Mouse (Mus musculus) thymus, postnatal 25 days (tissue): ENCODE results near the gene Mprip.
A peak's percentile ranks its signal among the peaks of the same experiment; 100 is the strongest.

Experiments
- DNase-seq: peaks from one replicate; pipeline ENCODE4 v3.0.0; 2022

Mprip gene

DNA sequence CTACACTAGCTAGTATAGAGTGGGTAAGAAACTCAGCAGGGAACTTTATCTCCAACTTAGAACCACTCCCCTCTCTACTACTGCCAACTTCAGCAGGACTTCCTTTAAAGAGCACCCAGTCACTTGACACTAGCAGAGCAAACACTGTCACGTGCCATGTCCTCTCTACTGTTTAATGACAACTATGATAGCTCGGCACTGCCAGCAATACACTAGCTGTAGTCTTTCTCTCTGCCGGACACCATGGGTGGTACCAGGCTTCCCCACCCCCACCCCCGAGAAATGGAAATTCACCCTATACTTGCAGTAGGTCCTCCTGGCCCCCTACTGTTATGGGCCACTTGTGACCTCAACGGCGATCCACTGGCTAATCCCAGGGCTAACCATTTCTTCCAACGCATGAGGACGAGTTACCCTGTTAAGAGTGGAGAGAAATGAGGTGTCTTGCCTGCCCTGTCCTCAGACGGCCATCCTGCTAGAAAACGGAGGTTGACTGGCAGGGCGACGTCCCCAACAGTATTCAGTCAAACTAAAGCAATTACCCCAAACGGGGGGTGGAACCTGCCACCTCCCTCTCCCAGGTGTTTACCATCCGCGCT lies 148.1 kb downstream of the Mprip start:
- no peak for DNase-seq

DNA sequence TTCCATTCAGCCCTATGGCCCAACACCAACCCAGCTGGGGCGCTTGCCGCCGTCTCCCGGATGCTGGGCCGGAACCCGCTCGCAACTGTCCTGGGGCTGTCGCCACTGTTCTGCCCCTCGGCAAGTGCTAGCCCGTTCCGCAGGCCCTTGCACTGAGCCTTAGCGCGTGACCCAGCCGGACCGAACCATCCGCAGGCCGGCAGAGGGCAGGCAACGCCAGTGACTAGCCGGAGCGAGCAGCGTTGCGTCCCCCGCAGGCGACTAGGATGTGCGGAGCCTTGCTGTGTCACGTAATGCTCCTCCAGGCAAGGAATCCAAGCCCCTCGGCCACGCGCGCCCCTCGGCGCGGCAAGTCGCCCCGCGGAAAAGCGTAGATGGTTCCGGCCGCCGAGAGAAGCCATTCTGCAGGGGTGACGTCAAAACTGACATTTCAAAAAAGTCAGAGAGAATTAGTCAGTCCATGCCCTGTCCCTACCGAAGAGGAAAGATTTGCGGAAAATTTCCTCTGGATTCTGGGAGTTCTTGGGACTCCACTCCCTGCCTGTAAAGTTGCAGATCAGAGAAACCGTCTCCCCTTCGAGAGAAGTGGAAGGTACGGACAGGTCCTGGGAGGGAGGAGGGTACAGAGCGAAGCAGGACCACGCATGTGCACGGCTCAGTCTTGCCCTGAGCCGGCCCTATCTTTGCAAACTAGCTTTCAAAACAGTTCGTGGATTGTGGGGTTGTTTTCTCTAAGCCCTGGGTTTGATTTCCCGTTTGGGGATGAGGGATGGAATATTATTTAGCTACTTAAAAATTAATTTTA lies 148.8 kb downstream of the Mprip start, which contains the start of gene Flcn:
Flcn (minus strand) TSS at position 347 of the 805 bp plus-strand sequence.
- DNase-seq = peak; percentile 85

DNA sequence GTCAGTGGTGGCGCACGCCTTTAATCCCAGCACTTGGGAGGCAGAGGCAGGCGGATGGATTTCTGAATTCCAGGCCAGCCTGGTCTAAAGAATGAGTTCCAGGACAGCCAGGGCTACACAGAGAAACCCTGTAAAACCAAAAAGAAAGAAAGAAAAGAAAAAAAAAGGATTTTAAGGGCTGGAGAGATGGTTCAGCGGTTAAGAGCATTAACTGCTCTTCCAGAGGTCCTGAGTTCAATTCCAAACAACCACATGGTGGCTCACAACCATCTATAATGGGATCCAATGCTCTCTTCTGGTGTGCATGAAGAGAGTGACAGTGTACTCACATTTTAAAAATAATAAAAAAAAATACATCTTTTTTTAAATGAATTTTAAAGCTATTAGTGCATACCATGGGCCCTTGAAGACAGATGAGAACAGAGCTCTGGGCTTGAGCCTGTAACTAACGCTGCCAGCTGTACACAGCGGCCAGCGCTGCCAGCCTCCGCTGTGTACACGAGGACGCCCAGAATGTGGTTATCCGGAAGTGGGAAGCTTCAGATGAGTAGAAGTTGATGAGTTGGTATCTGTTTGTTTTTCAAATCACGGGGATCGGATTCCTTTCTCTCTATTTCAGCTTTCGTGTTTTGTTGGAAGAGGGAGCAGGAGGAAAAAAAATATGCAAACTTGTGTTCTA lies 149.5 kb downstream of the Mprip start:
- no peak for DNase-seq

DNA sequence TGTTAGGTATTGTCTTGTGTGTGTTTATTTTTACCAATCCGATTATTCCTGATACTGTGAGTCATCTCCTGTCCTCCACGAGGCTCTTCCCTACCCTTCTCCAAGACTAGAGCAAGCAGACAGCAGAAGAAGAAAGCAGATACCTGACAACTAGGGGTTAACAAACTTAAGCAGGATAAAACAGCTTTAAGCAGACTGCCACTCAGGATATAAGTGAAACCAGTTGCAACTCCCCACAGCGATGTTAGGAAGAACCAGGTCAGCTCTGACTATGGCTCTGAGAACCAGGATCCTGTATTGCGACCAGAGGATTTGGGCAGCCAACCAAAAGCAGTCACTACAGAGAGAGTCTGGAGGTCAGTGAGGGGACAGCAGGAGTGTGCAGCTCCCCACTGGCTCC lies 150.1 kb downstream of the Mprip start:
- no peak for DNase-seq

GRCm38 (mm10) chr11:59813276-59813675 lies 152.2 kb downstream of the Mprip start:
- DNase-seq = no peak

- no peak for DNase-seq
Measured at GRCm38 (mm10) chr11:59814311-59814710, 153.2 kb downstream of the Mprip start.

GRCm38 (mm10) chr11:59814936-59815335 lies 153.8 kb downstream of the Mprip start:
- no peak for DNase-seq

DNA sequence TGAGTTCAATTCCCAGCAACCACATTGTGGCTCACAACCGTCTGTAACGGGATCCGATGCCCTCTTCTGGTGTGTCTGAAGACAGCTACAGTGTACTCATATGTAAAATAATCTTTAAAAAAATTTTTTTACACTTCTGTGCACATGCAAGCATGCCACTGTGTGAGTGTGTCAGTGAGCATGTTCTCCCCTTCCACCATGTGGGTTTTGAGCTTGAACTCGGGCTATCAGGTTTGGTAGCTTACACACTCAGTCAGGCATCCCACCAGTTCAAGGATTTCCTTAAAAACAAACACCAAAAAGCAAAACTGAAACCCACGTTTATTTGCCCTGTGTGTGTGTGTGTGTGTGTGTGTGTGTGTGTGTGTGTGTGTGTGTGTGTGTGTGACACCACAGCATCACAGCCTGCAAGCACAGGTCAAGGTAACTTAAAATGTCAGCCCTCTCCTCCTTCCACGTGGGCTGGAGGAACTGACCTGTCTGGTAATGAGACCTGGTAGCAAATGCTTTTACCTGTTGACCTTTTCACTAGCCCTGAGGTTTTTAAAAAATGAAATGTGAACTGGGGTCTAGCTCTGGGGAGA lies 154.5 kb downstream of the Mprip start:
- DNase-seq = no peak

- no peak for DNase-seq
Measured at GRCm38 (mm10) chr11:59817916-59818315, 156.8 kb downstream of the Mprip start.

- DNase-seq = no peak
Measured at GRCm38 (mm10) chr11:59821625-59822024, 160.5 kb downstream of the Mprip start.
